Mouse (Mus musculus): ENCODE results near the gene Lrriq4.

The Lrriq4 gene

GRCm38 (mm10) chr3:30644207-30644606, at the start of gene Lrriq4:
Gene Lrriq4, plus strand, starts transcription at chr3:30644507.
- no peak for DNase-seq

GRCm38 (mm10) chr3:30595111-30595832, 49.0 kb upstream of the Lrriq4 start:
- peak; percentile 57 to 67 for DNase-seq

- DNase-seq, result no peak
These were observed 47.0 kb upstream of the Lrriq4 start for GRCm38 (mm10) chr3:30597271-30597670.

- peak; percentile 34 to 45 for DNase-seq
These were observed 44.4 kb upstream of the Lrriq4 start, which contains the start of gene Actrt3 for GRCm38 (mm10) chr3:30599711-30600545. Gene Actrt3, minus strand, starts transcription at chr3:30599939.

- peak; percentile 32 to 48 for DNase-seq
These were observed 43.6 kb upstream of the Lrriq4 start for GRCm38 (mm10) chr3:30600717-30601116.

GRCm38 (mm10) chr3:30601175-30601574, 43.1 kb upstream of the Lrriq4 start:
- DNase-seq, result peak; percentile 82 to 88

GRCm38 (mm10) chr3:30601610-30602064, 42.7 kb upstream of the Lrriq4 start:
- DNase-seq, result no peak

GRCm38 (mm10) chr3:30602065-30602739, 42.1 kb upstream of the Lrriq4 start, which contains the start of gene Mynn:
Gene Mynn, plus strand, starts transcription at chr3:30602065.
- peak; percentile 97 to 98 for DNase-seq

GRCm38 (mm10) chr3:30602740-30603098, 41.6 kb upstream of the Lrriq4 start:
- peak; percentile 77 to 87 for DNase-seq

GRCm38 (mm10) chr3:30603256-30603655, 41.1 kb upstream of the Lrriq4 start:
- no peak for DNase-seq

GRCm38 (mm10) chr3:30608999-30609398, 35.3 kb upstream of the Lrriq4 start:
- DNase-seq, result no peak

GRCm38 (mm10) chr3:30610930-30611329, 33.4 kb upstream of the Lrriq4 start:
- no peak for DNase-seq

GRCm38 (mm10) chr3:30620132-30620531, 24.2 kb upstream of the Lrriq4 start:
- DNase-seq, result no peak

GRCm38 (mm10) chr3:30633681-30634080, 10.6 kb upstream of the Lrriq4 start:
- DNase-seq, result no peak

- peak in 1 of 2 experiments; percentile 19 for DNase-seq
These were observed 8.7 kb upstream of the Lrriq4 start for GRCm38 (mm10) chr3:30635629-30636028.

GRCm38 (mm10) chr3:30646761-30647160, 2.5 kb downstream of the Lrriq4 start:
- no peak for DNase-seq

- peak; percentile 78 to 85 for DNase-seq
These were observed 3.3 kb downstream of the Lrriq4 start, which contains the start of gene Lrrc34 for GRCm38 (mm10) chr3:30647440-30648090. Gene Lrrc34, minus strand, starts transcription at chr3:30647869.

- DNase-seq, result no peak
These were observed 4.2 kb downstream of the Lrriq4 start for GRCm38 (mm10) chr3:30648466-30648865.

GRCm38 (mm10) chr3:30650062-30650841, 5.9 kb downstream of the Lrriq4 start:
- peak; percentile 48 to 71 for DNase-seq

GRCm38 (mm10) chr3:30655937-30656336, 11.6 kb downstream of the Lrriq4 start:
- no peak for DNase-seq

GRCm38 (mm10) chr3:30658486-30658885, 14.2 kb downstream of the Lrriq4 start:
- DNase-seq, result no peak

GRCm38 (mm10) chr3:30683190-30683589, 38.9 kb downstream of the Lrriq4 start:
- DNase-seq, result no peak

Measured in kidney, postnatal 4 days (tissue).